Mouse (Mus musculus) spleen, adult 10 weeks (tissue): ENCODE measurements around the gene Olfr1475. TPM values are rescaled to one million over a fixed set of nuclear protein-coding genes. Genes with fewer than 3 reads are reported as not detected.

Experiments
- polyA plus RNA-seq: library from polyadenylated mRNA; stranded (reverse); fragments of 350-450 nt; fragmentation: Illumina TruSeq; extraction: RNeasy Lipid Tissue Mini Kit (QIAGEN cat#74804); gene quantifications from one replicate; pipeline ENCODE4 v1.2.3, GENCODE M21; 2015; ENCODE audit warnings: low replicate concordance; ENCODE audit not compliant: insufficient read depth

Gene Olfr1475
- polyA plus RNA-seq, result not detected

DNA sequence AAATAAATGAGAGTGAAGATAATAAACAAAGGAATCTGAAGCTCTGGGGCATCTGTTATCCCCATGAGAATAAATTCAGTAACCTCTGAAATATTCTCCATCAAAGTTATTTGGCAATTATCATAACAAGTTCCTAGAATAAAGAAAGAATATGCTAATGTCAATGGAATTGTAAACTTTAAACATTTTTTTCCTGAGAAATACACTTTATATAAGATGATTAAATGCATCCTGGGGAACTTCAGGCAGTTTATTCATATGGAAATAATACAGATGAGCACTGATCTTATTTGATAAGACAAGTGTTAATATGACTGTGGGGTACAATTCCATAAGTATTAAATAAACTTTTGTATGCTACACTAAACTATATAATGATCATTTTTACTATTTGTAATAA, at the start of gene Olfr1475:
Olfr1475 (minus strand) TSS at position 101 of the 400 bp plus-strand sequence.

DNA sequence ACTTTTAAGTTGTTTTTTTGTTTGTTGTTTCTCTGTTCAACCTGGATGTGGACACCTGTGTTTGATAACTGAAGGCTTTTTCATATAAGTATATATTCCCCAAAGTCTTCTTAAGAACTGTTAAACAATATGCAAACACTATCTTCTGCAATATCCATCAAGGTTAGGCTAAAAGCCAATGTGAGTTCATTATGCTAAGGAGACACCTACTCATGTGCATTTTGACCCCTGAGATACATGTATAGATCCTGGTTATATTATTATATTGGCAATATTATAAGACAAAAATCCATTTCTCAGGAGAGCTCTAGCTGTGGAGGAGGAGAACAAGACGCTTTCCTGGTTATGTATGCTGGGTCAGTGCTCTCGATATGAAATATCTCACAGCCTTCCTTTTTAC, 47.6 kb upstream of the Olfr1475 start, which contains the start of gene Olfr1480:
Olfr1480 (plus strand) TSS at position 301 of the 400 bp plus-strand sequence.

DNA sequence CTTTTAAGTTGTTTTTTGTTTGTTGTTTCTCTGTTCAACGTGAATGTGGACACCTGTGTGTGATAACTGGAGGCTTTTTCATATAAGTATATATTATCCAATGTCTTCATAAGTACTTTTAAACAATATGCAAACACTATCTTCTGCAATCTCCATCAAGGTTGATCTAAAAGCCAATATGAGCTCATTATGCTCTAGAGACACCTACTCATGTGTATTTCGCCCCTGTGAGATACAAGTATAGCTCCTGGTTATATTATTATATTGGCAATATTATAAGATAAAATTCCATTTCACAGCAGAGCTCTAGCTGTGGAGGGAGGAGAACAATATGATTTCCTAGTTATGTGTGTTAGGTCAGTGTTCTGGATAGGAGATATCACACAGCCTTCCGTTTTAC, 20.2 kb upstream of the Olfr1475 start, which contains the start of gene Olfr1477:
Olfr1477 (plus strand) TSS at position 301 of the 400 bp plus-strand sequence.

DNA sequence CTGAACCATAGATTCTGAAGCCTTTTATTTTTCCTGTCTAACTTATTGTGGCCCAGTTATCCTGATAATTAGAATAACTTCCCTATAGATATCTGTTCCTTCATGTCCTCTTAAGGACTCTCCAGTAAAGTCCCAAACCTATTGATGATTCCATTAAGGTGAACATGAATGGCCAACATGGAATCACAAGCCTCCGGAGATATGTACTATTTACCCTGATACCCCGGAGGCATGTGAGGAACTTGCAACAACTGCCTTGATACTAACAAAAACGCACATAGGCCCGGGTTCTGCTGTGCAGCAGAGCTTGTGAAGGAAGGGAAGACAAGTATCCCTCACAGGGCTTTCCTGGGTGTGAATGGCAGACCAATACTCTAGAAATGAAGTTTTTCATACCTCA, 10.7 kb downstream of the Olfr1475 start, which contains the start of gene Olfr1474:
Olfr1474 (plus strand) TSS at position 301 of the 400 bp plus-strand sequence.

DNA sequence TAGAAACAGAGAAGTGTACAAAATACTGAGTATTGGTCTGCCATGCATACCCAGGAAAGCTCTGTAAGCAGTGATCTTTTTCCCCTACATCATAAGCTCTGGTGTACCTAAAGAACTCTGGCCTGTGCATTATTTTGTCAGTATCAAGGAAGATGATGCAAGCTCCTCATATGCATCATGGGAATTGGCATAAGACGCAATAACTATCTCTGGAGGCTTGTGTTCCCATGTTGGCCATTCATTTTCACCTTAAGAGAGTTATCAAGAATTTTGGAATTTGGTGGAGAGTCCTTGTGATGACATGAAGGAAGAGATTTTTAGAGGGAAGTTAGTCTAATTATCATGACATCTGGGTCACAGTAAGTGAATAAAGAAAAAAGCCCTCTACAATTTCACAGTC, 24.0 kb downstream of the Olfr1475 start, which contains the start of gene Olfr1472:
Olfr1472 (minus strand) TSS at position 101 of the 400 bp plus-strand sequence.

GRCm38 (mm10) chr19:13443109-13443508, 36.9 kb downstream of the Olfr1475 start, which contains the start of gene Olfr1471:
TSS of gene Olfr1471 (plus strand) at chr19:13443409.

Other genes starting within 250 kb of the Olfr1475 start
- not detected for gene Olfr1463, start 248.9 kb downstream of the Olfr1475 start, polyA plus RNA-seq
- not detected for gene Olfr1465, start 164.7 kb downstream of the Olfr1475 start, polyA plus RNA-seq
- not detected for gene Olfr1466, start 141.3 kb downstream of the Olfr1475 start, polyA plus RNA-seq
- not detected for gene Olfr1467, start 118.0 kb downstream of the Olfr1475 start, polyA plus RNA-seq
- not detected for gene Olfr1469, start 72.3 kb downstream of the Olfr1475 start, polyA plus RNA-seq
- not detected for gene Olfr1471, start 36.8 kb downstream of the Olfr1475 start, polyA plus RNA-seq
- gene Olfr1472, start 24.1 kb downstream of the Olfr1475 start, polyA plus RNA-seq, result not detected
- not detected for gene Olfr1474, start 10.6 kb downstream of the Olfr1475 start, polyA plus RNA-seq
- gene Olfr1477, start 20.4 kb upstream of the Olfr1475 start, polyA plus RNA-seq, result not detected
- gene Olfr1480, start 47.7 kb upstream of the Olfr1475 start, polyA plus RNA-seq, result not detected
- gene Olfr1484, start 103.3 kb upstream of the Olfr1475 start, polyA plus RNA-seq, result not detected
- not detected for gene Olfr1487, start 137.2 kb upstream of the Olfr1475 start, polyA plus RNA-seq
- gene Olfr1489, start 151.4 kb upstream of the Olfr1475 start, polyA plus RNA-seq, result not detected
- gene Olfr1490, start 170.9 kb upstream of the Olfr1475 start, polyA plus RNA-seq, result not detected
- gene Olfr1491, start 217.1 kb upstream of the Olfr1475 start, polyA plus RNA-seq, result not detected
- not detected for gene Olfr1493-ps1, start 243.1 kb upstream of the Olfr1475 start, polyA plus RNA-seq